Mouse (Mus musculus): ENCODE measurements around the gene Gcn1l1.

DNA sequence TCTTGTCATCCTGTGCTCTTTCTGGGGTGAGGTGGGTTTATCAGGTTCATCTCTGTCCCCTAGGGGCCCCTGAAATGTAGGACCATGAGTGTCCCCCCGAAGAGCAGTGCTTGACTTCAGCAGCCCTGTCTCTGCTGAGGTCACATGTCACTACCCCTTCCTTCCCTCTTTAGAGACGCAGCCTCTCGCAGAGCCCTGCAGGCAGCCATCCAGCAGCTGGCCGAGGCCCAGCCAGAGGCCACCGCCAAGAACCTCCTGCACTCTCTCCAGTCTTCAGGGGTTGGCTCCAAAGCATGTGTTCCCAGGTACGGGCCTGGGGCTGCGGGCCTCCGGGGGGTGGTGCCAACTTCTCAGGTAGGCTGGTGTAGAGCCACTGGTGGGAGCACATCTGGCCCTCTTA is 9.9 kb downstream of the Gcn1l1 start:
- no peak for TF ChIP-seq CTCF (IDR thresholded peaks at IDR 0.05; ENCODE audit: extremely low read depth, insufficient read depth, insufficient read length, insufficient replicate concordance)
- no peak for TF ChIP-seq POLR2A (IDR thresholded peaks at IDR 0.05; ENCODE audit: low read depth, low read length)
